Mouse (Mus musculus) spleen, adult 2 months (tissue): ENCODE measurements at regions not wholly inside any gene's neighbourhood (a gene's known extent, or its start where the extent isn't known, plus 50 kb on each side); places are given as distances from the start of the nearest gene placed in this dataset.

Source experiments
- CTCF ChIP-seq: fragments of 200-500 bp; IDR thresholded peaks from 2 replicates; pipeline ENCODE4 v1.5.1; 2011; ENCODE audit warnings: mild to moderate bottlenecking, inconsistent platforms; ENCODE audit not compliant: insufficient read depth, insufficient read length, insufficient replicate concordance; ENCODE audit errors: extremely low read depth
- POLR2A ChIP-seq: fragments of 200-500 bp; IDR thresholded peaks from 2 replicates; pipeline ENCODE4 v1.6.1; 2011; ENCODE audit warnings: low read depth, low read length, inconsistent platforms

DNA sequence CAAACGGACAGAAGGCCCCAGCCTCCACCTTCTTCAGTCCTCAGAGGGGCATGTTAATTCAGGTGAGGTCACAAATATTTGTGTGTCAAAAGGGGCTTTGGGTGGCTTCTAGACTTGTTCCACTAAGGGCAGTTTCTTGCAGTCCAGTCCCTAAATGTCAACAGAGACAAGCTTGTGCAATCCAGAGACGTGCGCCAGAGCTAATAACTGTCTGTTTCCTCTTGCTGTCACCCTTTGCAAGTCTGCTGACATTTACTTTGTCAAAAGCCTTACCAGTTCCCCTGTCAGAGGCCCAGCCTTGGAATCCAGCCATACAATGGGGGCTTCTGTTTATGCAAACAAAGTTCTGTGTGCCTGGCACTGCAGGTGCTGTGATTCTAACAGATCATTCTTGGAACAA lies 63.8 kb upstream of the Ppm1h start:
- TF ChIP-seq CTCF: no peak
- TF ChIP-seq POLR2A: no peak
